Mouse (Mus musculus) megakaryocyte, adult 5-6 weeks (primary cell): ENCODE results near the gene Gpr37l1. TPM values are rescaled to one million over a fixed set of nuclear protein-coding genes. Genes with fewer than 3 reads are reported as not detected.
A peak's percentile ranks its signal among the peaks of the same experiment; 100 is the strongest.
"Not testable (repeated sequence)": the region's sequence is repeated elsewhere in the genome, so short reads cannot be mapped to it uniquely, and the experiment has no call there.

ENCODE experiments used
- ATAC-seq: 2 replicates; pipeline ENCODE4 v1.8.0; 2016; ENCODE audit warnings: mild to moderate bottlenecking, inconsistent platforms; ENCODE audit not compliant: poor library complexity, severe bottlenecking
- total RNA-seq, 2 experiments: library from RNA; stranded (forward) in 1 of 2; stranded (reverse) in 1 of 2; fragments of 153-499, 151-499 nt in 1 of 2; fragments of 221-1000, 200-1000 nt in 1 of 2; gene quantifications; 2 replicates each; pipeline versions ENCODE4 v1.2.3 to v1.2.4; 2015 to 2017

The Gpr37l1 gene
- total RNA-seq, 2 experiments from 2014 or later, result not detected

- ATAC-seq, result no peak
These were observed 39.5 kb downstream of the Gpr37l1 start for GRCm38 (mm10) chr1:135128011-135128441.

GRCm38 (mm10) chr1:135126443-135127027 is 40.9 kb downstream of the Gpr37l1 start:
- no peak for ATAC-seq

- no peak for ATAC-seq
These were observed 41.5 kb downstream of the Gpr37l1 start for GRCm38 (mm10) chr1:135125990-135126389.

GRCm38 (mm10) chr1:135124573-135125363 is 42.7 kb downstream of the Gpr37l1 start:
- no peak for ATAC-seq

GRCm38 (mm10) chr1:135112661-135113060 is 54.8 kb downstream of the Gpr37l1 start:
- peak; percentile 85 for ATAC-seq

- ATAC-seq, result not testable (repeated sequence)
These were observed 56.2 kb downstream of the Gpr37l1 start for GRCm38 (mm10) chr1:135111271-135111670.

Other genes with a start within 250 kb of the Gpr37l1 start
- gene Ppp1r12b, start 211.7 kb downstream of the Gpr37l1 start, total RNA-seq (2015), result 3.7 and 5.0 TPM in 2 replicates
- 4.4 and 4.6 TPM in 2 replicates for gene Ppp1r12b, start 211.7 kb downstream of the Gpr37l1 start, total RNA-seq (2017)
- gene Ube2t, start 205.1 kb downstream of the Gpr37l1 start, total RNA-seq (2015), result 49.0 and 58.0 TPM in 2 replicates
- 15.6 and 16.3 TPM in 2 replicates for gene Ube2t, start 205.1 kb downstream of the Gpr37l1 start, total RNA-seq (2017)
- gene Lgr6, start 62.4 kb downstream of the Gpr37l1 start, total RNA-seq (2015), result not detected in 2 replicates
- gene Lgr6, start 62.4 kb downstream of the Gpr37l1 start, total RNA-seq (2017), result not detected in 2 replicates
- 25.5 and 29.5 TPM in 2 replicates for gene Ptpn7, start 35.0 kb downstream of the Gpr37l1 start, total RNA-seq (2015)
- gene Ptpn7, start 35.0 kb downstream of the Gpr37l1 start, total RNA-seq (2017), result 49.7 and 54.2 TPM in 2 replicates
- gene Arl8a, start 20.9 kb downstream of the Gpr37l1 start, total RNA-seq (2015), result 83.3 and 93.2 TPM in 2 replicates
- 37.1 and 49.1 TPM in 2 replicates for gene Arl8a, start 20.9 kb downstream of the Gpr37l1 start, total RNA-seq (2017)
- not detected in 2 replicates for gene Elf3, start 90.9 kb upstream of the Gpr37l1 start, total RNA-seq (2015)
- not detected in 2 replicates for gene Elf3, start 90.9 kb upstream of the Gpr37l1 start, total RNA-seq (2017)
- gene Rnpep, start 116.4 kb upstream of the Gpr37l1 start, total RNA-seq (2015), result 127 TPM in 2 replicates
- gene Rnpep, start 116.4 kb upstream of the Gpr37l1 start, total RNA-seq (2017), result 118 and 122 TPM in 2 replicates
- 55.0 and 67.3 TPM in 2 replicates for gene Timm17a, start 146.1 kb upstream of the Gpr37l1 start, total RNA-seq (2015)
- gene Timm17a, start 146.1 kb upstream of the Gpr37l1 start, total RNA-seq (2017), result 14.1 and 20.0 TPM in 2 replicates
- not detected in 2 replicates for gene Lmod1, start 157.1 kb upstream of the Gpr37l1 start, total RNA-seq (2015)
- not detected in 2 replicates for gene Lmod1, start 157.1 kb upstream of the Gpr37l1 start, total RNA-seq (2017)
- gene Shisa4, start 207.6 kb upstream of the Gpr37l1 start, total RNA-seq (2015), result not detected in 2 replicates
- gene Shisa4, start 207.6 kb upstream of the Gpr37l1 start, total RNA-seq (2017), result 0.53 TPM in 1 of 2 replicates, not detected in the other